Mouse (Mus musculus): Measurements from ENCODE around the gene Tmem160.

DNA sequence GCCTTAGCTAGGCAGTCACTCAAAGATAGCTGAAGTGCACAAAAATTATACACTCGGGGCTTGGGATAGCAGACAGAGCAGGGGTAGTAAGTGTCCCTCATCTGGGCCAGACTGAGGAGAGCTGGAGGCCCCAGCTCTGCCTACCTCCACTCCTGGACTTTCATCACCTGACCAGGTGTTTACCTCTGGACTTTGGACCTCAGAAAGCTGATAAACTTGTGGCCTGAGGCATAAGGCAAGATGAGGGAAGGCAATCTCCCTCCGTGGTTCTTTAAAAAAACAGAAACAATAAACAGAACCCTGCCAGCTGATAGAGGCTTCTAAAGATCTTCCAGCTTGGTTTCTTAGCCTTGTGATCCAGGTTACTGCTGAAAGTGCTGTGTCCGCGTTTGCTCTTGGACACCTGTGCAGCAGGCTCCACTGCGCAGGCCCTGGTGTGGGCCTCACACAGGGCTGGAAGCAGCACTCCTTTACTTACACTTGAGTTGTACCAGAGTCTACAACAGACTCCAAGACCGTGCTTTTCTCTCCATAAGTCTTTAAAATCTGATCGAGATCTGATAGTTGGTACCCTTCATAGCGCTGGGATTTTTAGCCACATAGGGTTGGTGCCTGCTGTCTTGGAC is 32.0 kb upstream of the Tmem160 start:
- TF ChIP-seq CTCF (IDR thresholded peaks at IDR 0.05; ENCODE audit: borderline replicate concordance, control insufficient read depth, extremely low read depth, insufficient read depth, low read length, poor library complexity), result no peak
- no peak for TF ChIP-seq POLR2A (IDR thresholded peaks at IDR 0.05; ENCODE audit: control insufficient read depth, extremely low read depth, insufficient read depth, low read length, poor library complexity)

Data from thymus, adult 2 months (tissue).